Mouse (Mus musculus) spleen, adult 2 months (tissue): ENCODE results near the gene Tmem191c. TPM values are rescaled to one million over a fixed set of nuclear protein-coding genes. Genes with fewer than 3 reads are reported as not detected.
A peak's percentile ranks its signal among the peaks of the same experiment; 100 is the strongest.

Experiments
- DNase-seq, 2 experiments: peaks; one replicate each; pipeline versions ENCODE4 v3.0.0 to v3.0.0-alpha.2; 2012 to 2021; ENCODE audit warnings: low spot score in 2 of 2, low read depth in 1 of 2
- H3K27ac ChIP-seq: fragments of 200-500 bp; 2 replicates; pipeline ENCODE4 v1.5.1; 2012; ENCODE audit warnings: low read length, inconsistent platforms; ENCODE audit not compliant: insufficient read depth
- H3K27me3 ChIP-seq: fragments of 200-500 bp; 2 replicates; pipeline ENCODE4 v1.6.1; 2012; ENCODE audit warnings: mild to moderate bottlenecking, moderate library complexity, low read length, inconsistent platforms; ENCODE audit not compliant: control insufficient read depth, insufficient read depth
- H3K36me3 ChIP-seq: fragments of 200-500 bp; 2 replicates; pipeline ENCODE4 v1.6.1; 2012; ENCODE audit warnings: mild to moderate bottlenecking, low read length, inconsistent platforms; ENCODE audit not compliant: control insufficient read depth, insufficient read depth
- H3K4me1 ChIP-seq: fragments of 200-500 bp; 2 replicates; pipeline ENCODE4 v1.6.1; 2011; ENCODE audit warnings: inconsistent platforms; ENCODE audit not compliant: control insufficient read depth, insufficient read depth, insufficient read length
- H3K4me3 ChIP-seq: fragments of 200-500 bp; 2 replicates; pipeline ENCODE4 v1.5.1; 2011; ENCODE audit warnings: mild to moderate bottlenecking, inconsistent platforms; ENCODE audit not compliant: insufficient read depth, insufficient read length; ENCODE audit errors: extremely low read depth
- CTCF ChIP-seq: fragments of 200-500 bp; IDR thresholded peaks from 2 replicates; pipeline ENCODE4 v1.5.1; 2011; ENCODE audit warnings: mild to moderate bottlenecking, inconsistent platforms; ENCODE audit not compliant: insufficient read depth, insufficient read length, insufficient replicate concordance; ENCODE audit errors: extremely low read depth
- POLR2A ChIP-seq: fragments of 200-500 bp; IDR thresholded peaks from 2 replicates; pipeline ENCODE4 v1.6.1; 2011; ENCODE audit warnings: low read depth, low read length, inconsistent platforms
- WGBS: fragments of 180-500 bp; shearing (Covaris S2); methylation state at CpG from one replicate; pipeline ENCODE4 v1.1.7; 2018; 5-methylcytosine and 5-hydroxymethylcytosine counted together
- polyA plus RNA-seq: library from polyadenylated mRNA; depleted of rRNA; stranded (reverse); fragments of >200 nt; gene quantifications from 2 replicates; pipeline ENCODE4 v1.2.3, GENCODE M21; 2012

Tmem191c gene
- polyA plus RNA-seq, 1 experiment: 22.9 TPM

DNA sequence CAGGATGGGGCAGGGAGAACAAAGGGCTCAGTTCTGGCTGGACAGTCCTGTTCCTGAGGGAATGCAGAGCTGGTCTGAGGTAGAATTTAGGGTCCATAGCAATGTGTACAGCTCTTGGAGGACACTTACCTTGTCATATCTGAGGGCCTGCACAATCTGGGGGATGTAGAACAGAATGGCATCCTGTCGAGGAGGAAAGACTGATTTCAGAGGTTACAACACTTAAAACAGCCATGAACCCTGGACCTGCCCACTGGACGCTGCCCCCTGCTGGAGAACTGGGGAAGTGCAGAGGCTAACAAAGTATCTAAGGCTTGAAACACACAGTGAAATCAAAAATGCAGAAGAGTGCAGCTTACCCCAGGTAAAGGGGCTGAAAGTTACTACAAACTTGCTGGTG, 16.9 kb downstream of the Tmem191c start:
- 2% methylated on average over 2 of the region's 2 CpGs for WGBS
- no peaks in the 10 kb centered on the region for H3K27me3 ChIP-seq
- H3K27ac ChIP-seq: no peak overlapping the region
- H3K4me3 ChIP-seq: no peak overlapping the region
- peak; percentile 21 to 76 for DNase-seq
- TF ChIP-seq POLR2A (no peak), CTCF (peak; percentile 91; the same call in 1 of the 2 replicates)
- no peaks in the 10 kb centered on the region for H3K4me1 ChIP-seq
- peaks cover 27% of the 10 kb centered on the region for H3K36me3 ChIP-seq

DNA sequence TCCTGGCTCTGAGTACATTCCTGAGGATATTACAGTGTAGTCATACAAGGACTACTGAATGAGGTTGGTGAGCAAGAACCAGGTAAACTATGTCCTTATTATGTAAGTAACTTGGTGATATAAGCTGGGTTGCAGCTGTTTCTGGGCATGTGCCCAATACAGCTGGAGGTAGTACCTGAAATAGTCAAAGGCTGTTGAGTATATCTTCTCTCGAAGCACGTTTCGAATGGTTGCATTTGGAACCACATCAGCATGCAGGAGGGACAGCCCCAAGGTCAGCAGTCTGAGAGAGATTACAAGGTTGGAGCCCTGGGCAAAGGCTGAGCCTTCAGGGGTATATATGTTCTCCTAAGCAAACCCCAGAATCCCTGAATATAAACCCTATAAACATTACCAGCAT, 24.9 kb downstream of the Tmem191c start:
- Histone ChIP-seq H3K4me3 (no peak overlapping the region), H3K27me3 (no peaks in the 10 kb centered on the region), H3K36me3 (peaks cover 33% of the 10 kb centered on the region), H3K4me1 (peaks cover 8% of the 10 kb centered on the region; the same call in 1 of the 2 replicates), H3K27ac (no peak overlapping the region)
- peak in 1 of 2 experiments; percentile 18 for DNase-seq
- TF ChIP-seq POLR2A (no peak), CTCF (no peak)
- WGBS: 46% methylated on average over 3 of the region's 3 CpGs

DNA sequence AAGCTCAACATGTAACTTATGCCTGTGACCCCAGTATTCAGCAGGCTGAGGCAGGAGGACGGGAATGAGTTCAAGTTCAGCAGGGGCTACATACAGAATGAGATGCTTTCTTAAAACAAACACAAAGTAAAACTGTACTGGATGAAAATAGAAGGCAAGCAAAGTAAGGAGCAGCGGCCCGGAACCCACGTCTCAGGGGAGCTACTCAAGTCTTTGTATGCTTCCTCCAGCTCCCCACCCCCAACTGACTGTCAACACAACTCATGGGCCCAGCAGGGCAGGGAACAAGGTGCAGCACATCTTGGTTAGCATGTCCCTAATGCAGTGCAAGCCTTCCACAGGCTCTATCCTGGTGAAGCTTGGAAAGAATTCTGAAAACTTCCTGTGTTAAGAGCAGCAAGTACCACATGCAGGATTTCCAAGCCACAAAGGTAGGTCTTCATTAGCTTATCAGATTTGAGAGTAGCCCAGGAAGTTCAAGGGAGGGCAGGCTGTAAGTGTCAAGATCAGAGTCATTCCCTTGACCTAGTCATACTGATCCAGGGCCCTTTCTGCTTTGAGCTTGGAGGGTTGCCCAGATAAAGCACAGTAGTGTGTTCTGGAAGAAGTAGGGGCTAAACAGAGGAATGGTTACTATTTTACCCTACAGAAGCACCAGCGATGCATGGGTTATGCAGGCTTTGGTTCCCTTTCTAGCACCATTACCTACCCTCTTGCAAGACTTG, 27.8 kb downstream of the Tmem191c start:
- no peak for TF ChIP-seq CTCF
- no peak for TF ChIP-seq POLR2A
- no peak overlapping the region for H3K4me3 ChIP-seq
- DNase-seq: peak in 1 of 2 experiments; percentile 60
- peaks cover 31% of the 10 kb centered on the region for H3K36me3 ChIP-seq
- no peak overlapping the region for H3K27ac ChIP-seq
- no peaks in the 10 kb centered on the region for H3K27me3 ChIP-seq
- WGBS: 66% methylated on average over 5 of the region's 5 CpGs
- H3K4me1 ChIP-seq: peaks cover 8% of the 10 kb centered on the region; the same call in 1 of the 2 replicates

DNA sequence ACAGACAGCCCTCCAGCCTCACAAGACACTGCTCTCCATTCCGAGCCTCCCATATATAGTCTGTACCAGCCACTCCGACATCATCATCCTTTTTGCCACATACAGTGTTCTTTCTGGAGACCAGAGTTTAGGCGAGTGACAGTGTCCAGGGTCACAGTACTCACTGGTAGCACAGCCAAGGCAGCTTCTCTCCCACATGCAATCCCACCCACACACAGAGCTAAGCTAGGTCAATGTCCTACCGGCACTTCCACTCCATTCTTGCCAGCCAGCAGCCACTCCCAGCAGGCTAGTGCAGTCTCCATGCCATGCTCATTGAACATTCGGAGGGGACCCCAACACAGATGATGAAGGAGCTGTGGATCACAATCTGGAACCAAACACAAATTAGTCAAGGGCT, 31.6 kb downstream of the Tmem191c start:
- DNase-seq: no peak
- no peaks in the 10 kb centered on the region for H3K27me3 ChIP-seq
- WGBS: 95% methylated on average over 5 of the region's 5 CpGs
- TF ChIP-seq CTCF (no peak), POLR2A (no peak)
- H3K36me3 ChIP-seq: peaks cover 29% of the 10 kb centered on the region
- no peak overlapping the region for H3K4me3 ChIP-seq
- H3K27ac ChIP-seq: no peak overlapping the region
- H3K4me1 ChIP-seq: peaks cover 6% of the 10 kb centered on the region; the same call in 1 of the 2 replicates

DNA sequence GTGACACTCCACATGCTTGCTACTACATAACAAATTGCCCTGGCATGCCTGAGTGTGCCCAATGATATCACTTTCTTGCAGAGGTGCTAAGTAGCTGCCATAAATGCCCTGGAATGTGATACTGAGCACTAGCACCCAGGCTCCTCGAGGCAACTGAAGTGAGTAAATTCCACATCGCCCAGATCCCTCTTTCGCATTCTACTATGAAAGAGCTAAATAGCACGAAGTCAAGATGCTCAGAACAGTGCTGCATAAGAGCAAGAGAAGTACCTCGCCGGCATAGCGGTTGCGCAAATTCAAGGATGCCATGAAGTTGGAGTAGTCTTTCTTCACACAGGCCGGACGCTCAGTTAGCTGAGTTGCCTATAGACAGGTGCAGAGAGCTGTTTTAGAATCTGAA, 33.2 kb downstream of the Tmem191c start:
- WGBS: 95% methylated on average over 10 of the region's 10 CpGs
- no peak for DNase-seq
- H3K4me1 ChIP-seq: no peaks in the 10 kb centered on the region
- peaks cover 32% of the 10 kb centered on the region for H3K36me3 ChIP-seq
- no peak overlapping the region for H3K27ac ChIP-seq
- TF ChIP-seq POLR2A: no peak
- no peak for TF ChIP-seq CTCF
- H3K4me3 ChIP-seq: no peak overlapping the region
- H3K27me3 ChIP-seq: no peaks in the 10 kb centered on the region

DNA sequence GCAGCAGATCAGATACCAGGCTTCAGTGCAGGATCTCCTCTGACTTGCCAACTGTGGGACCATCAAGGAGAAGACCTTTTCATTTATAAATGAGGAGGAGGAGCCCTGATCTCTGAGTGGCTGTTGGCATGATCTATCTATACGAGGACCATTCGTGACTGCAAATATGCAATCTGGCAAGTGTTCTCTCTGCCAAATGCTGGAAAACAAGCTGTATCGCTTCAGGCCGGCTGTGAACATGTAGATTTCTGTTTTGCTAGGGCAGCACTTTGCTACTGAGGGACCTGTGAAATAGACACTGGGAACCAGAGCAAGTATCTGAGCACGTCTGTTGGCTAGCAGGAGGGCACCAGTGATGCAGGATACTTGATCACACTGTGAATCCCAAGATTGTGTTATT, 36.7 kb downstream of the Tmem191c start:
- Histone ChIP-seq H3K4me1 (no peaks in the 10 kb centered on the region), H3K27ac (no peak overlapping the region), H3K27me3 (no peaks in the 10 kb centered on the region), H3K4me3 (no peak overlapping the region), H3K36me3 (peaks cover 44% of the 10 kb centered on the region)
- no peak for TF ChIP-seq POLR2A
- no peak for TF ChIP-seq CTCF
- WGBS: 95% methylated on average over 5 of the region's 5 CpGs
- no peak for DNase-seq

DNA sequence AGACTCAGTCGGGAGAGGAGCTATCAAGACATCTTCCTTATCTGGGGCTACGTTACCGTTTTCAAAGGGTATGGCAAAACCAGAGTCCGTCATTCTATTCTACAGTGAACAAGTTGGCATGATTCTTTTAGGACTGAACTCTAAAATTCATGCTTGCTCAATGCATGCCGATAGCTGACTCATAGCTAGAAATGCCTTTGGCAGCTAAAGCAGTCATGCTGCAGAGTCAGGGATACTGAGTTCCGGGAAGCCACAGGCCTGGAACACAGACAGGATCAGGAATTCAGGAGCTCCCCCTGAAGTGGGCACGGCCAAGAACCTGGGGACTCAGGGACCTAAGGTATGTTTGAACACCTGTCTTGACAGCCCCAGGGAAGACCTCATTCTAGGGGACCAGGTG, 40.7 kb downstream of the Tmem191c start:
- H3K36me3 ChIP-seq: peaks cover 38% of the 10 kb centered on the region
- DNase-seq: no peak

More for the DNA sequence above, 40.7 kb downstream of the Tmem191c start:
- TF ChIP-seq CTCF: no peak
- no peak for TF ChIP-seq POLR2A
- Histone ChIP-seq H3K27ac (no peak overlapping the region), H3K4me1 (no peaks in the 10 kb centered on the region), H3K4me3 (no peak overlapping the region), H3K27me3 (no peaks in the 10 kb centered on the region)
- WGBS: 90% methylated on average over 7 of the region's 7 CpGs
